Mouse (Mus musculus) CH12.LX (cell line): ENCODE measurements at regions not wholly inside any gene's neighbourhood (a gene's known extent, or its start where the extent isn't known, plus 50 kb on each side); places are given as distances from the start of the nearest gene placed in this dataset.

ENCODE experiments used
- DNase-seq: peaks from one replicate; pipeline ENCODE4 v3.0.0-alpha.2; 2013; ENCODE audit errors: extremely low read depth
- H3K27ac ChIP-seq: 2 replicates; pipeline ENCODE4 v1.5.1; 2012; ENCODE audit warnings: low read depth, mild to moderate bottlenecking, control low read depth, moderate library complexity; ENCODE audit not compliant: insufficient read depth
- H3K27me3 ChIP-seq: replicated peaks from 2 replicates; pipeline ENCODE3; 2012; ENCODE audit warnings: inconsistent platforms
- H3K36me3 ChIP-seq, 2 experiments: replicated peaks in 1 of 2; 2 replicates each; pipeline versions ENCODE3 to v1.6.1; 2012; ENCODE audit warnings: inconsistent platforms in 1 of 2, low read length in 1 of 2, mild to moderate bottlenecking in 1 of 2, mixed read lengths in 1 of 2, moderate library complexity in 1 of 2; ENCODE audit not compliant: control insufficient read depth in 1 of 2, insufficient read depth in 1 of 2
- H3K4me1 ChIP-seq, 2 experiments: 2 replicates each; pipeline ENCODE4 v1.6.1; 2012; ENCODE audit warnings: inconsistent platforms in 1 of 2, moderate library complexity in 1 of 2; ENCODE audit not compliant: insufficient read depth in 2 of 2, control insufficient read depth in 1 of 2
- H3K4me2 ChIP-seq: 2 replicates; pipeline ENCODE4 v1.6.1; 2012; ENCODE audit warnings: low read depth, mild to moderate bottlenecking, control low read depth; ENCODE audit not compliant: poor library complexity, insufficient read depth, severe bottlenecking
- H3K4me3 ChIP-seq, 3 experiments: fragments of 150-350 bp in 1 of 3; sonication (generic) in 1 of 3; replicated peaks in 1 of 3; 2 replicates each; pipeline versions ENCODE3 to v1.5.1; 2011 to 2012; ENCODE audit warnings: low read depth in 2 of 3, low read length in 2 of 3, mild to moderate bottlenecking in 2 of 3, moderate library complexity in 2 of 3, control low read depth in 1 of 3, improper control_type of control experiment in 1 of 3, inconsistent platforms in 1 of 3, mixed read lengths in 1 of 3; ENCODE audit not compliant: poor library complexity in 1 of 3
- H3K79me2 ChIP-seq: replicated peaks from 2 replicates; pipeline ENCODE4 v1.6.1; 2012; ENCODE audit warnings: mild to moderate bottlenecking, moderate library complexity; ENCODE audit not compliant: control insufficient read depth, poor library complexity, insufficient read depth, severe bottlenecking; ENCODE audit errors: extremely low read depth
- H3K9ac ChIP-seq: 2 replicates; pipeline ENCODE4 v1.6.1; 2012; ENCODE audit warnings: low read depth, mild to moderate bottlenecking, control low read depth, moderate library complexity; ENCODE audit not compliant: insufficient read depth
- H3K9me3 ChIP-seq: replicated peaks from 2 replicates; pipeline ENCODE3; 2012; ENCODE audit warnings: low read length, inconsistent platforms, mixed read lengths
- BHLHE40 ChIP-seq: IDR thresholded peaks from 2 replicates; pipeline ENCODE4 v1.6.1; 2011; ENCODE audit warnings: mild to moderate bottlenecking, low read depth, low read length, improper control_type of control experiment
- CHD1 ChIP-seq: IDR thresholded peaks from 2 replicates; pipeline ENCODE4 v1.6.1; 2012; ENCODE audit warnings: low read depth, low read length, improper control_type of control experiment, inconsistent platforms
- CTCF ChIP-seq, 2 experiments: IDR thresholded peaks in 1 of 2; conservative IDR thresholded peaks in 1 of 2; 2 replicates each; pipeline ENCODE4 v1.5.1; 2011 to 2012; ENCODE audit warnings: low read depth in 2 of 2, low read length in 2 of 2, improper control_type of control experiment in 1 of 2, inconsistent platforms in 1 of 2, mild to moderate bottlenecking in 1 of 2, moderate library complexity in 1 of 2
- E2F4 ChIP-seq: IDR thresholded peaks from 2 replicates; pipeline ENCODE4 v1.6.1; 2011; ENCODE audit warnings: low read depth, low read length, improper control_type of control experiment; ENCODE audit not compliant: insufficient replicate concordance
- EP300 ChIP-seq: IDR thresholded peaks from 2 replicates; pipeline ENCODE4 v1.6.1; 2011; ENCODE audit warnings: low read length, improper control_type of control experiment
- ETS1 ChIP-seq: conservative IDR thresholded peaks from 2 replicates; pipeline ENCODE4 v1.6.1; 2012; ENCODE audit warnings: low read depth, mild to moderate bottlenecking, inconsistent platforms, low read length, improper control_type of control experiment, moderate library complexity
- HCFC1 ChIP-seq: IDR thresholded peaks from 2 replicates; pipeline ENCODE4 v1.6.1; 2012; ENCODE audit warnings: low read depth, mild to moderate bottlenecking, inconsistent platforms, low read length, improper control_type of control experiment
- IRF4 ChIP-seq: IDR thresholded peaks from 2 replicates; pipeline ENCODE4 v1.6.1; 2014; ENCODE audit warnings: low read depth, mild to moderate bottlenecking, inconsistent platforms, low read length, improper control_type of control experiment
- JUND ChIP-seq: conservative IDR thresholded peaks from 2 replicates; pipeline ENCODE4 v1.6.1; 2011; ENCODE audit warnings: low read depth, low read length, improper control_type of control experiment
- KAT2A ChIP-seq: IDR thresholded peaks from 2 replicates; pipeline ENCODE4 v1.6.1; 2012; ENCODE audit warnings: low read length, improper control_type of control experiment, inconsistent platforms; ENCODE audit not compliant: insufficient replicate concordance
- MAZ ChIP-seq: IDR thresholded peaks from 2 replicates; pipeline ENCODE4 v1.6.1; 2012; ENCODE audit warnings: low read depth, mild to moderate bottlenecking, inconsistent platforms, low read length, improper control_type of control experiment, moderate library complexity
- MXI1 ChIP-seq: IDR thresholded peaks from 2 replicates; pipeline ENCODE4 v1.6.1; 2011; ENCODE audit warnings: mild to moderate bottlenecking, low read depth, low read length, improper control_type of control experiment
- MYC ChIP-seq: IDR thresholded peaks from 2 replicates; pipeline ENCODE4 v1.6.1; 2011; ENCODE audit warnings: low read depth, mild to moderate bottlenecking, improper control_type of control experiment, low read length
- NELFE ChIP-seq: IDR thresholded peaks from 2 replicates; pipeline ENCODE4 v1.6.1; 2011; ENCODE audit warnings: low read depth, low read length, improper control_type of control experiment
- PAX5 ChIP-seq: IDR thresholded peaks from 2 replicates; pipeline ENCODE4 v1.6.1; 2012; ENCODE audit warnings: low read length, inconsistent platforms, mixed read lengths
- POLR2A ChIP-seq: IDR thresholded peaks from 2 replicates; pipeline ENCODE4 v1.6.1; 2011; ENCODE audit warnings: low read depth, mild to moderate bottlenecking, improper control_type of control experiment, low read length
- POLR2AphosphoS2 ChIP-seq: IDR thresholded peaks from 2 replicates; pipeline ENCODE4 v1.6.1; 2011; ENCODE audit warnings: low read depth, low read length, improper control_type of control experiment
- RCOR1 ChIP-seq: conservative IDR thresholded peaks from 2 replicates; pipeline ENCODE4 v1.6.1; 2012; ENCODE audit warnings: low read depth, mild to moderate bottlenecking, inconsistent platforms, low read length, improper control_type of control experiment
- SIN3A ChIP-seq: IDR thresholded peaks from 2 replicates; pipeline ENCODE4 v1.6.1; 2012; ENCODE audit warnings: low read length, improper control_type of control experiment, inconsistent platforms
- SMC3 ChIP-seq: IDR thresholded peaks from 2 replicates; pipeline ENCODE4 v1.6.1; 2011; ENCODE audit warnings: low read depth, low read length, improper control_type of control experiment
- TBP ChIP-seq: conservative IDR thresholded peaks from 2 replicates; pipeline ENCODE4 v1.6.1; 2011; ENCODE audit warnings: low read depth, low read length, improper control_type of control experiment
- TCF12 ChIP-seq: IDR thresholded peaks from 2 replicates; pipeline ENCODE4 v1.6.1; 2014; ENCODE audit warnings: low read depth, mild to moderate bottlenecking, inconsistent platforms, low read length, improper control_type of control experiment
- USF2 ChIP-seq: conservative IDR thresholded peaks from 2 replicates; pipeline ENCODE4 v1.6.1; 2011; ENCODE audit warnings: low read depth, low read length, improper control_type of control experiment
- ZNF384 ChIP-seq: IDR thresholded peaks from 2 replicates; pipeline ENCODE4 v1.6.1; 2012; ENCODE audit warnings: low read depth, low read length, improper control_type of control experiment, inconsistent platforms
- dilution Hi-C: fragments of 300-500 bp; cut with MboI; formaldehyde crosslinking; loops from 2 replicates; pipeline ENCODE4 v1.14.3; 2020; ENCODE audit warnings: low sequenced_read_pairs; ENCODE audit not compliant: extremely low pct_unique_long_range_greater_than_20kb, extremely low pct_ligation_motif_present
- in situ Hi-C: fragments of 300-500 bp; cut with MboI; formaldehyde crosslinking; loops from 3 replicates; pipeline ENCODE4 v1.14.3; 2019; ENCODE audit warnings: low sequenced_read_pairs, low pct_ligation_motif_present, low pct_unique_long_range_greater_than_20kb, mixed read lengths

GRCm38 (mm10) chr12:42063745-42064144, 577.5 kb upstream of the Lrrn3 start:
- TF ChIP-seq BHLHE40 (no peak), ETS1 (no peak), MYC (no peak), CHD1 (no peak), NELFE (no peak), USF2 (no peak), POLR2A (no peak), JUND (no peak), CTCF (conservative IDR thresholded peaks at IDR 0.05 in 1 of 2, IDR thresholded peaks at IDR 0.05 in 1 of 2; ENCODE audit: low read depth in 2 of 2, low read length in 2 of 2) (no peak), SIN3A (no peak), TCF12 (no peak), HCFC1 (no peak), MXI1 (no peak)
- TF ChIP-seq, all 38 proteins: peak for 0
- Histone ChIP-seq H3K79me2 (no peaks in the 10 kb centered on the region), H3K36me3 (no peaks in the 10 kb centered on the region), H3K9ac (no peak overlapping the region), H3K4me3 (no peak overlapping the region), H3K4me1 (no peaks in the 10 kb centered on the region), H3K9me3 (no peaks in the 10 kb centered on the region), H3K27me3 (no peaks in the 10 kb centered on the region), H3K4me2 (no peak overlapping the region), H3K27ac (no peak overlapping the region)
- dilution Hi-C loops (no loop called here), in situ Hi-C loops (no loop called here)
- no peak for DNase-seq

- Histone ChIP-seq H3K36me3 (no peaks in the 10 kb centered on the region), H3K27me3 (no peaks in the 10 kb centered on the region), H3K9me3 (no peaks in the 10 kb centered on the region), H3K27ac (no peak overlapping the region), H3K4me1 (no peaks in the 10 kb centered on the region), H3K4me2 (no peak overlapping the region), H3K79me2 (no peaks in the 10 kb centered on the region), H3K9ac (no peak overlapping the region), H3K4me3 (no peak overlapping the region)
- no peak for TF ChIP-seq CTCF (conservative IDR thresholded peaks at IDR 0.05 in 1 of 2, IDR thresholded peaks at IDR 0.05 in 1 of 2; ENCODE audit: low read depth in 2 of 2, low read length in 2 of 2)
- no peak for TF ChIP-seq SMC3
- TF ChIP-seq PAX5: no peak
- no peak for TF ChIP-seq KAT2A
- TF ChIP-seq POLR2A: no peak
- TF ChIP-seq TBP: no peak
- TF ChIP-seq JUND: no peak
- TF ChIP-seq MAZ: no peak
- TF ChIP-seq EP300: no peak
- TF ChIP-seq POLR2AphosphoS2: no peak
- TF ChIP-seq USF2: no peak
- TF ChIP-seq RCOR1: no peak
- no peak for TF ChIP-seq HCFC1
- TF ChIP-seq E2F4: no peak
- TF ChIP-seq IRF4: no peak
- TF ChIP-seq MYC: no peak
- no peak for TF ChIP-seq ZNF384
- TF ChIP-seq CHD1: no peak
- in situ Hi-C loops: no loop called here
- DNase-seq: no peak
- dilution Hi-C loops: no loop called here
These were observed 562.8 kb upstream of the Lrrn3 start for GRCm38 (mm10) chr12:42049056-42049455.
